Mouse (Mus musculus) kidney, embryonic 14.5 days (tissue): ENCODE data around the gene Dctn3. TPM values are rescaled to one million over a fixed set of nuclear protein-coding genes. Genes with fewer than 3 reads are reported as not detected.
"Not testable (repeated sequence)": the region's sequence is repeated elsewhere in the genome, so short reads cannot be mapped to it uniquely, and the experiment has no call there.

Experiments
- ATAC-seq: fragments of 200-750 bp; cut with Nextera tagmentation; 2 replicates; pipeline ENCODE4 v1.8.0; 2017; ENCODE audit warnings: moderate number of reproducible peaks, mild to moderate bottlenecking, moderate TSS enrichment, moderate library complexity; ENCODE audit not compliant: low FRiP score, low TSS enrichment
- H3K27ac ChIP-seq: fragments of 300-500 bp; sonication (generic); 2 replicates; pipeline ENCODE4 v1.5.1; 2014; ENCODE audit warnings: low read depth, mild to moderate bottlenecking, low read length, moderate library complexity, mixed read lengths
- H3K27me3 ChIP-seq: fragments of 300-500 bp; sonication (generic); 2 replicates; pipeline ENCODE4 v1.6.1; 2014; ENCODE audit warnings: mild to moderate bottlenecking, low read length; ENCODE audit not compliant: control insufficient read depth, insufficient read depth
- H3K36me3 ChIP-seq: fragments of 300-500 bp; sonication (generic); 2 replicates; pipeline ENCODE4 v1.6.1; 2014; ENCODE audit warnings: low read length, mixed read lengths; ENCODE audit not compliant: control insufficient read depth, insufficient read depth
- H3K4me1 ChIP-seq: fragments of 300-500 bp; sonication (generic); 2 replicates; pipeline ENCODE4 v1.6.1; 2014; ENCODE audit warnings: low read length, mixed read lengths; ENCODE audit not compliant: control insufficient read depth, insufficient read depth
- H3K4me2 ChIP-seq: fragments of 300-500 bp; sonication (generic); replicated peaks from 2 replicates; pipeline ENCODE4 v1.6.1; 2014; ENCODE audit warnings: low read depth, mild to moderate bottlenecking, low read length
- H3K4me3 ChIP-seq: fragments of 300-500 bp; sonication (generic); 2 replicates; pipeline ENCODE4 v1.5.1; 2014; ENCODE audit warnings: mild to moderate bottlenecking, low read length
- H3K9ac ChIP-seq: fragments of 300-500 bp; sonication (generic); 2 replicates; pipeline ENCODE4 v1.6.1; 2014; ENCODE audit warnings: low read depth, mild to moderate bottlenecking, low read length, moderate library complexity
- H3K9me3 ChIP-seq: fragments of 300-500 bp; sonication (generic); 2 replicates; pipeline ENCODE4 v1.6.1; 2016; ENCODE audit warnings: low read length; ENCODE audit not compliant: control insufficient read depth
- WGBS: fragments of 180-500 bp; shearing (Covaris S2); extraction: QIAGEN DNeasy Blood & Tissue Kit; methylation state at CpG from one replicate; pipeline ENCODE4 v1.1.7; 2014; 5-methylcytosine and 5-hydroxymethylcytosine counted together
- polyA plus RNA-seq: library from polyadenylated mRNA; unstranded; fragments of >200 nt; fragmentation: Nextera tagmentation; extraction: Ambion mirVana; gene quantifications from 2 replicates; pipeline ENCODE4 v1.2.1, GENCODE M21; 2014

The Dctn3 gene
- polyA plus RNA-seq, 1 experiment from 2014 or later = 107 TPM

- H3K4me1 ChIP-seq = peaks cover 15% of the 10 kb centered on the region
- H3K27me3 ChIP-seq = no peaks in the 10 kb centered on the region
- no peak for ATAC-seq
- no peaks in the 10 kb centered on the region for H3K9me3 ChIP-seq
- 44% methylated on average over 8 of the region's 8 CpGs for WGBS
- H3K36me3 ChIP-seq = peaks cover 14% of the 10 kb centered on the region
- no peak overlapping the region for H3K4me2 ChIP-seq
- H3K4me3 ChIP-seq = no peak overlapping the region
- no peak overlapping the region for H3K9ac ChIP-seq
- no peak overlapping the region for H3K27ac ChIP-seq
Measured at GRCm38 (mm10) chr4:41708192-41708745, 14.7 kb downstream of the Dctn3 start.

GRCm38 (mm10) chr4:41707011-41707535 is 15.9 kb downstream of the Dctn3 start:
- 2% methylated on average over 13 of the region's 13 CpGs for WGBS

GRCm38 (mm10) chr4:41705922-41706754 is 16.8 kb downstream of the Dctn3 start:
- Histone ChIP-seq H3K9ac (no peak overlapping the region), H3K27me3 (no peaks in the 10 kb centered on the region), H3K36me3 (peaks cover 4% of the 10 kb centered on the region), H3K4me3 (no peak overlapping the region), H3K4me1 (peaks cover 2% of the 10 kb centered on the region; the same call in 1 of the 2 replicates), H3K4me2 (no peak overlapping the region), H3K27ac (no peak overlapping the region), H3K9me3 (no peaks in the 10 kb centered on the region)
- WGBS = 65% methylated on average over 19 of the region's 19 CpGs
- no peak for ATAC-seq

More at GRCm38 (mm10) chr4:41707011-41707535, 15.9 kb downstream of the Dctn3 start:
- Histone ChIP-seq H3K4me3 (no peak overlapping the region), H3K9me3 (no peaks in the 10 kb centered on the region), H3K27ac (no peak overlapping the region), H3K36me3 (peaks cover 11% of the 10 kb centered on the region), H3K27me3 (no peaks in the 10 kb centered on the region), H3K9ac (no peak overlapping the region), H3K4me1 (peaks cover 8% of the 10 kb centered on the region), H3K4me2 (peak overlapping the region; percentile 9; the same call in 1 of the 2 replicates)
- peak; percentile 64 for ATAC-seq

GRCm38 (mm10) chr4:41704651-41705050 is 18.3 kb downstream of the Dctn3 start:
- Histone ChIP-seq H3K4me1 (peaks cover 2% of the 10 kb centered on the region; the same call in 1 of the 2 replicates), H3K4me3 (no peak overlapping the region), H3K36me3 (no peaks in the 10 kb centered on the region), H3K9me3 (no peaks in the 10 kb centered on the region), H3K9ac (no peak overlapping the region), H3K27me3 (no peaks in the 10 kb centered on the region), H3K27ac (no peak overlapping the region), H3K4me2 (no peak overlapping the region)
- ATAC-seq = no peak
- WGBS = 2% methylated on average over 5 of the region's 5 CpGs

GRCm38 (mm10) chr4:41702226-41702625 is 20.7 kb downstream of the Dctn3 start:
- H3K27ac ChIP-seq, ATAC-seq, H3K36me3 ChIP-seq, H3K27me3 ChIP-seq, H3K9ac ChIP-seq, H3K4me2 ChIP-seq, H3K4me1 ChIP-seq, H3K9me3 ChIP-seq, H3K4me3 ChIP-seq: not testable (repeated sequence)
- 76% methylated on average over 2 of the region's 2 CpGs for WGBS

GRCm38 (mm10) chr4:41700224-41700623 is 22.7 kb downstream of the Dctn3 start:
- H3K36me3 ChIP-seq, ATAC-seq, H3K4me1 ChIP-seq, H3K9ac ChIP-seq, H3K9me3 ChIP-seq, H3K4me3 ChIP-seq, H3K27ac ChIP-seq, H3K4me2 ChIP-seq, H3K27me3 ChIP-seq: not testable (repeated sequence)
- 94% methylated on average over 2 of the region's 8 CpGs for WGBS

GRCm38 (mm10) chr4:41699783-41700182 is 23.2 kb downstream of the Dctn3 start, which contains the start of gene Il11ra1:
Il11ra1 (plus strand) TSS chr4:41699989.
- WGBS = 75% methylated on average over 9 of the region's 10 CpGs
- not testable (repeated sequence) for H3K4me3 ChIP-seq, H3K9ac ChIP-seq, H3K9me3 ChIP-seq, H3K27me3 ChIP-seq, ATAC-seq, H3K36me3 ChIP-seq, H3K4me2 ChIP-seq, H3K4me1 ChIP-seq, H3K27ac ChIP-seq

GRCm38 (mm10) chr4:41698421-41699016 is 24.5 kb downstream of the Dctn3 start:
- WGBS = 6% methylated on average over 22 of the region's 32 CpGs
- H3K9ac ChIP-seq, H3K27me3 ChIP-seq, H3K36me3 ChIP-seq, ATAC-seq, H3K9me3 ChIP-seq, H3K4me2 ChIP-seq, H3K4me1 ChIP-seq, H3K4me3 ChIP-seq, H3K27ac ChIP-seq: not testable (repeated sequence)
